Mouse (Mus musculus): ENCODE measurements around the gene Srgap1. TPM values are rescaled to one million over a fixed set of nuclear protein-coding genes. Genes with fewer than 3 reads are reported as not detected.
A peak's percentile ranks its signal among the peaks of the same experiment; 100 is the strongest.

Gene Srgap1
- polyA plus RNA-seq, 1 experiment from 2014 or later, result 8.5 TPM

DNA sequence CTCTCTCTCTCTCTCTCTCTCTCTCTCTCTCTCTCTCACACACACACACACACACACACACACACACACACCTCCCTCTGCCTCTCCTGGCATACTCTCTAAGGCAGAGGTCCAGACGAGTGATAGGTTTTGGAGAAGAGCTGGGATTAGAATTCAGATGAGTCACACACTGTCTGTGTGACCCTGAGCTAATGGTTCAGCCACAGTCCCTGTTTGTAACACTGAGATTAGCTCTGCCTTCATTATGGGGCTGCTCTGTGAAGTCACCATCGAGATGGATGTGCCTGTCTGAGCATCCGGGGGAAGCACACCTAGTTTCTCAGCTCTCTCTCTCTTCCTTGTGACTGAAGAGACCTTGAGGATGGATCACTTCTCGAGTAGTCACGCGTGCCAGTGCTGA lies 157.1 kb downstream of the Srgap1 start:
- Histone ChIP-seq H3K4me2 (no peak overlapping the region), H3K9ac (no peak overlapping the region), H3K27ac (ENCODE audit: poor library complexity, severe bottlenecking) (no peak overlapping the region), H3K9me3 (replicated peaks) (no peaks in the 10 kb centered on the region), H3K4me3 (no peak overlapping the region), H3K36me3 (no peaks in the 10 kb centered on the region), H3K4me1 (replicated peaks) (peaks cover 28% of the 10 kb centered on the region), H3K27me3 (replicated peaks) (no peaks in the 10 kb centered on the region)
- ATAC-seq (ENCODE audit: insufficient number of reproducible peaks, low FRiP score), result no peak
- WGBS, result 56% methylated on average over 6 of the region's 6 CpGs

DNA sequence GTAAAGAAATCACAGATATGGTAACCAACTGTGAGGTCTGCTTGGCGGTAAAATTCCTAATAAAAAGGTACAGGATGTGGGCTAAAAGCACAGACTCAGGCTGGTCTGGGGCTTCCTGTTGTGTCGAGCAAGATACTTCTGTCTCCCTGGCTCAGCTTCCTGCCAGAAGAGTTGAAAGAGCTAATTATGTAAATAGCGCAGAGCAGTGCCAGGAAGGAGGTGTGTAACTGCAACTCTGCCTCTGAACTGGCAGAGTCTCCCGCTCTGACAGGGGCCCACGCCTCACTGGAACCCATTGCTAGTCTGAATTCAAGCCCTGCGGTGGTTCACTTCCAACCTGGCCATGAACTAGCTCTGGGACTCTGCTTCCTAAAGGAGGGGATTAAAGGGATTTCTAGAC lies 160.3 kb downstream of the Srgap1 start:
- no peaks in the 10 kb centered on the region for H3K9me3 ChIP-seq (replicated peaks)
- no peaks in the 10 kb centered on the region for H3K27me3 ChIP-seq (replicated peaks)
- peaks cover 26% of the 10 kb centered on the region for H3K4me1 ChIP-seq (replicated peaks)
- H3K4me3 ChIP-seq, result no peak overlapping the region
- no peaks in the 10 kb centered on the region for H3K36me3 ChIP-seq
- no peak for ATAC-seq (ENCODE audit: insufficient number of reproducible peaks, low FRiP score)
- 40% methylated on average over 6 of the region's 6 CpGs for WGBS
- H3K27ac ChIP-seq (ENCODE audit: poor library complexity, severe bottlenecking), result no peak overlapping the region; the same call in 1 of the 2 replicates
- H3K9ac ChIP-seq, result no peak overlapping the region
- no peak overlapping the region for H3K4me2 ChIP-seq

DNA sequence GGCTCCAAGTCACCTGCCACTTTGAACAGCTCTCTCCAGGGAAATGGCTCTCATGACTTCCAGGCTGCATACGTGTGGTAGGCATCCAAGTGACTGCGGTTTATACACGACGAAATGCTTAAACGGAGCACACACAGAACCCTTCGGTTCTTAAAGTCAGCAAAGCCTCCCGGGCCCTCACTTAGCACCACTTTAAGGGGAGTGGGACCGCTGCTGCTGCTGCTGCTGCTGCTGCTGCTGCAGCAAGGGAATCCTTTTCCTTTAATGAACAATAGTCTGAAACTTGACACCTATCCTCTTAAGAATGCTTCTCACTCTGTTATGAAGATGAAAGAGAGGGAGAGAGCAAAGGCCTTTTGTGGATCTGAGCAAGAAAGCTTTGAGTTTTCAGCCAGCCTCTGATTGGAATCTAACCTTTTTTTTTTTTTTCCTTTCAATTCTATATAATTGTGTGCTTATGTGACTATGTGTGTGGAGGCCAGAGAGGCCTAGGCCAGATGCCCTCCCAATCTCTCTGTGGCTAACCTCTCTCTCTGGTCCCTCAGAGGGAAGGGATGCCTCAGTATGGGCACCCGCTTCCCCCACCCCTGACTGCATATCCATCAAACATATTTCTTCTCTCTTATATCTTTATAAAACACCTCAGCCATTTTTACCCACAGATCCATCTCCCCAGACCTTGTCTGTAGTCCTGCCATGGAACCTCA lies 161.4 kb downstream of the Srgap1 start:
- Histone ChIP-seq H3K9ac (no peak overlapping the region), H3K27me3 (replicated peaks) (no peaks in the 10 kb centered on the region), H3K9me3 (replicated peaks) (no peaks in the 10 kb centered on the region), H3K4me3 (no peak overlapping the region), H3K4me2 (no peak overlapping the region), H3K4me1 (replicated peaks) (peaks cover 20% of the 10 kb centered on the region), H3K27ac (ENCODE audit: poor library complexity, severe bottlenecking) (no peak overlapping the region), H3K36me3 (no peaks in the 10 kb centered on the region)
- WGBS, result 31% methylated on average over 9 of the region's 9 CpGs
- ATAC-seq (ENCODE audit: insufficient number of reproducible peaks, low FRiP score), result no peak

DNA sequence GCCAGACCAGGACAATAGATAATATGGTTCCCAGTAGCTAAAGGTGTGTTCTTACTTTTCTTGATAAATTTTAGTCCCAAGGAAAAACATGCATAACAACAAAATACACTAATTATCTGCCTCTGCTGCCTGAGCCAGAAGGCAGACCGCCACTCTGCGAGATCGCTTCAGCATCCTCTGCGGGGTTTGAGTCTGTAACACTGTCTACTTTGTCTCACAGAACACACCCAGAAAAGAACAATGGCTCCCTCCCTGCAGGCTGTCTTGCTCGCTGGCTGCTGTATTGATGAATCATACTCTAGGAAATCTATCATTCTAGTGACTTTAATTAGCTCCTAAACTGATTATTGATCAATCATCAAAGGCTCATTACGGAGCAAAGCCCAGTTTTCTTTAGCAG lies 164.7 kb downstream of the Srgap1 start:
- Histone ChIP-seq H3K27ac (ENCODE audit: poor library complexity, severe bottlenecking) (no peak overlapping the region), H3K4me3 (no peak overlapping the region), H3K4me2 (no peak overlapping the region), H3K9ac (no peak overlapping the region), H3K27me3 (replicated peaks) (no peaks in the 10 kb centered on the region), H3K4me1 (replicated peaks) (peaks cover 38% of the 10 kb centered on the region), H3K36me3 (no peaks in the 10 kb centered on the region), H3K9me3 (replicated peaks) (no peaks in the 10 kb centered on the region)
- 63% methylated on average over 6 of the region's 6 CpGs for WGBS
- no peak for ATAC-seq (ENCODE audit: insufficient number of reproducible peaks, low FRiP score)

DNA sequence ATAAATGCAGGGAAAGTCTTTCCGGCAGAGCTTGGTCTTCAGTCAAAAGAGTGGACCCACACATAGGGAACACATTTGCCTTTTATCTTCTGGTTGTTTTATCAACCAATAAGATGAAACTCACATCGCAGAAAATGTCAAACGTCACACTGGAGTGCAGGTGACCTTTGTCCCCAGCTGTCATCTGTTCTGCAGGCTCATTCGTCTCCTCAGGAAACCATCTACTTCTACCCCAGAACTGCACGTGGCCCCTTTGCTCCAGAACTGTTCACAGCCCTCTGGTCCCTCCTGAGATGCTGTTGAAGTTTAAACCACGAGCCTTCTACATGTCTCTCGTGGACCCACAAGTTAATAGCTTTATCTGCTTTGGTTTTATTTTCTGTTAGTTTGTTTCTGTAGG lies 168.3 kb downstream of the Srgap1 start:
- no peaks in the 10 kb centered on the region for H3K36me3 ChIP-seq
- ATAC-seq (ENCODE audit: insufficient number of reproducible peaks, low FRiP score), result no peak
- H3K9me3 ChIP-seq (replicated peaks), result no peaks in the 10 kb centered on the region
- H3K27me3 ChIP-seq (replicated peaks), result no peaks in the 10 kb centered on the region
- no peak overlapping the region for H3K27ac ChIP-seq (ENCODE audit: poor library complexity, severe bottlenecking)
- H3K4me1 ChIP-seq (replicated peaks), result peaks cover 30% of the 10 kb centered on the region
- H3K9ac ChIP-seq, result no peak overlapping the region
- H3K4me3 ChIP-seq, result no peak overlapping the region
- 38% methylated on average over 7 of the region's 7 CpGs for WGBS
- H3K4me2 ChIP-seq, result no peak overlapping the region

DNA sequence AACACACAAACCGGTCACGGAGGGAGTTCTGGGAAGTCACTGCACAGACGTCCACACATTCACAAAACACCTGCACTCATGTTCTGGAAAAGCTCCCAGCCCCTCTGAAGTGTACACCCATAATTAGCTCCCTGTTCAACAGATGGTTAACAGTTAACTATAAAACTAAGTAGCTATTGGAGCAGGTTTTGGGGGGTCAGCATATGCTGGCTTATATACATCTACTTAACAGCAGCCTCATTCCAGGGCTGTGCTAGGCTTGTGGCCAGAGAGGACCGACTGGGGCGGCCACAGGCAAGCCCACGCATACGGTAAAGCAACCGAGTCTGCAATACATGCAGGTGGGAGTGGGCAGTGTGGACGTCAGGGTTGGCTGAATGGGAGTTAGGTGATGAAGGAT lies 169.2 kb downstream of the Srgap1 start:
- Histone ChIP-seq H3K36me3 (no peaks in the 10 kb centered on the region), H3K4me1 (replicated peaks) (peaks cover 36% of the 10 kb centered on the region), H3K27me3 (replicated peaks) (no peaks in the 10 kb centered on the region), H3K9ac (0 out of 2 replicates have a peak overlapping the region, but pooled peaks have one; percentile 38), H3K4me3 (no peak overlapping the region), H3K9me3 (replicated peaks) (no peaks in the 10 kb centered on the region), H3K4me2 (no peak overlapping the region), H3K27ac (ENCODE audit: poor library complexity, severe bottlenecking) (no peak overlapping the region)
- WGBS, result 66% methylated on average over 9 of the region's 9 CpGs
- no peak for ATAC-seq (ENCODE audit: insufficient number of reproducible peaks, low FRiP score)

DNA sequence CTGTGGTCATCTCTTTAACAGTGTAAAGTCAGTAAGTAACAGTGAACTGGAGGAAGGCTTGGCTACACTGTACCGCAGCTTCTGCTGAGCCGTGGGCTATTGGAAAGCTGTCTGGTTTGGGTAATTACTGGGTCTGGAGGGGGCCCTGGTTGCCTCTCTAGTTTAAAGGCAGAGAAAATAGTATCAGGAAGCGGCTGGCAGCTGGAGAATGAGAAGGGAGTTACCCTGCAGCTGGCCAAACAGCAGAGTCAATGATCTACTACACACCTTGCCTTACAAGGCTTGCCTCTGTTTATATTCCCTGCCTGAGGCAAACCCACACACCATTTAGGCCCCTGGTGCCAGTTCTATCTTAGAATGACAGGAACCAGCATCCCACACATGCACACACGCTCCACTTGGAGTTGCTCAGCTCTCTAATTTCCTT lies 174.0 kb downstream of the Srgap1 start:
- Histone ChIP-seq H3K9me3 (replicated peaks) (peaks cover 5% of the 10 kb centered on the region; the same call in 1 of the 2 replicates), H3K9ac (no peak overlapping the region), H3K27me3 (replicated peaks) (no peaks in the 10 kb centered on the region), H3K4me2 (no peak overlapping the region), H3K4me1 (replicated peaks) (peaks cover 24% of the 10 kb centered on the region), H3K36me3 (peaks cover 16% of the 10 kb centered on the region), H3K4me3 (no peak overlapping the region), H3K27ac (ENCODE audit: poor library complexity, severe bottlenecking) (no peak overlapping the region)
- WGBS, result 44% methylated on average over 4 of the region's 4 CpGs
- ATAC-seq (ENCODE audit: insufficient number of reproducible peaks, low FRiP score), result no peak

DNA sequence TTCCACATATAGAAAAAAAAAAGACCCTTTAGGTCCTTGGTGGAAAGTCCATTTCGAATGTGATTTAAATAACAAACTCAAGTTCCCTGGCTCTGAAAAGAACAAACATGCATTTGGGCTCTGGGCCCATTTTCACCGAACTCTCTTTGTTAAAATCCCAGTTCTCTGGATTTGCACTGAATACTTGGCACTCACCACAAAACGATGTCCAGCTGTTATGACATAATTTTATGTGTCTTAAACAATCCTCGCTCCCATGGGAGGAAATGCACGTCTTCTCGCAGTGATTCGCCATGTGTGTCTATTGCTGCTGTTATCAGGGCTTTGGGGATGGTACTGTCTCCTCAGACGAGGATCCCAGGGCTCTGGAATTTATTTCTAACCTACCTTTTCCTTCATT lies 177.2 kb downstream of the Srgap1 start:
- 76% methylated on average over 8 of the region's 8 CpGs for WGBS
- Histone ChIP-seq H3K27me3 (replicated peaks) (no peaks in the 10 kb centered on the region), H3K4me1 (replicated peaks) (peaks cover 8% of the 10 kb centered on the region), H3K36me3 (peaks cover 16% of the 10 kb centered on the region), H3K4me3 (no peak overlapping the region), H3K27ac (ENCODE audit: poor library complexity, severe bottlenecking) (no peak overlapping the region), H3K4me2 (no peak overlapping the region), H3K9me3 (replicated peaks) (peaks cover 5% of the 10 kb centered on the region; the same call in 1 of the 2 replicates), H3K9ac (no peak overlapping the region)
- ATAC-seq (ENCODE audit: insufficient number of reproducible peaks, low FRiP score), result no peak

DNA sequence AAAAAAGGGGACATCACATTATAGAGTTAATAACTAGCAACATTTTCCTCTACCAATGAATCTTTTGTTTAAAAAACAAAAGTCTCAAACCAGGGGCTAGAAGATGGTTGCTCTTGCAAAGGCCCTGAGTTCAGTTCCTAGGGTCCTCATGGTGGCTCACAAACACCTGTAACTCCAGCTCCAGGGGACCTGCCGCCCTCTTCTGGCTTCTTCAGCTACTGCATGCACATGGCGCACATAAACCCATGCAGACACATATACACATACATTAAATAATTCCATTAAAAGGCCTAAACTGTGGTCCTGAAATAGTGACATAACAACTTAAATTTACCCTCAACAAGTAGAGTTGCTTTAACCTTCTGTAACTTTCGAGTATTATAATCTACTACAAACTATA lies 178.9 kb downstream of the Srgap1 start:
- Histone ChIP-seq H3K9ac (no peak overlapping the region), H3K27me3 (replicated peaks) (no peaks in the 10 kb centered on the region), H3K27ac (ENCODE audit: poor library complexity, severe bottlenecking) (no peak overlapping the region), H3K4me3 (no peak overlapping the region), H3K4me2 (no peak overlapping the region), H3K36me3 (peaks cover 16% of the 10 kb centered on the region), H3K4me1 (replicated peaks) (peaks cover 6% of the 10 kb centered on the region), H3K9me3 (replicated peaks) (peaks cover 5% of the 10 kb centered on the region; the same call in 1 of the 2 replicates)
- no peak for ATAC-seq (ENCODE audit: insufficient number of reproducible peaks, low FRiP score)
- WGBS, result 91% methylated on average over 3 of the region's 3 CpGs

DNA sequence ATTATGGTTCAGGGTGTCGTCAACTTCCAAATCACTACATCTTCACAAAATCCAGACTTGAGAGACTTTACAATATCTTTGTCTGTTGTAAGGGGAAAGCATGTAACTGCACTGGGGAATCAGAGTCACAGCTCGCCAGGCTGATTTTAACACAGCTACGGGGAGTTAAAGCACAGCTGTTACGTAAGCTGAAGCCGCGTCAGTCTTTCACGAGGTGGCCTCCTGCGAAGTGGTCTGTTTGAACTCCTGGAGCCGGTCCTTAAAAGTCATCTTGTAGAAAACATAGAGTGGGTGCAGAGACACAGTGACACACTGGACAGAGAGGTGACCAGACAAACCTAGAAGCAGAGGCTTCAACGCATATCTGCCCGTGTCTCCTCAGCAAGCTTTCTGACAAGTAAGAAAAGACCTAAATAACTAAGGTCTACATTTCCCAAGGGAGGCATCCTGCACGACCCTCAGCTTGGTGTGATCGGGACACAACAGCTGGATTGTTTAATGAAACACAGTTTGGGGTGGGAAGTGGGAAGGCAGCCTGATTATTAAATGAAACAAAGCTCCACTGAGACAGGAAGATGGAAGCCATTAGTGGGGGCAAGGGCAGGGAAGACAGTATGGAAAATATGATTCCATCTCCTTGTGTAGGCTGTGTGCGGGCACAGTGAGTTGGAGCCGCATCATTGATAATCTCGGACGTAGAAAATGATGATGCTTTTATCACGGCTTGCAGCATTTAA lies 181.4 kb downstream of the Srgap1 start:
- 59% methylated on average over 18 of the region's 18 CpGs for WGBS
- Histone ChIP-seq H3K27ac (ENCODE audit: poor library complexity, severe bottlenecking) (no peak overlapping the region), H3K4me1 (replicated peaks) (peaks cover 9% of the 10 kb centered on the region), H3K4me2 (0 out of 2 replicates have a peak overlapping the region, but pooled peaks have one; percentile 15), H3K4me3 (no peak overlapping the region), H3K27me3 (replicated peaks) (no peaks in the 10 kb centered on the region), H3K9ac (peak overlapping the region; percentile 30; the same call in 1 of the 2 replicates), H3K36me3 (peaks cover 16% of the 10 kb centered on the region), H3K9me3 (replicated peaks) (peaks cover 5% of the 10 kb centered on the region; the same call in 1 of the 2 replicates)
- ATAC-seq (ENCODE audit: insufficient number of reproducible peaks, low FRiP score), result no peak

DNA sequence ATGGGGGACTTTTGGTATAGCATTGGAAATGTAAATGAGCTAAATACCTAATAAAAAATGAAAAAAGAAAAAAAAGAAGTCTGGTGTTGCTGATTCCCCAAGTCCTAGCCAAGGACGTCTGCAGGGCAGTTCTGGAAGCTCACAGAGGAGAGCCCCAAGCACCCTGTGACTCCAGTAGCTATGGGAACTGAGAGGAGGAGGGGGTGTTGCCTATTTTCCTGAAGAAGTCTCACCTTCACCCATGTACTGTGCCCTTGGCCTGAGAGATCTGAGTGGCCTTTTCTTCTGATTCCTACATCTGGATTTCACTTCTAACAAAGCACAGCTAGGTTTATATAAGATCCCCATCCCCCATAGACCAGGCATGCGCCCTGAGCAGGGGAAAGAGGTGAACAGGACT lies 186.2 kb downstream of the Srgap1 start:
- ATAC-seq (ENCODE audit: insufficient number of reproducible peaks, low FRiP score), result no peak
- no peak overlapping the region for H3K9ac ChIP-seq
- 46% methylated on average over 2 of the region's 2 CpGs for WGBS
- H3K9me3 ChIP-seq (replicated peaks), result no peaks in the 10 kb centered on the region
- H3K4me3 ChIP-seq, result no peak overlapping the region
- no peak overlapping the region for H3K4me2 ChIP-seq
- no peak overlapping the region for H3K27ac ChIP-seq (ENCODE audit: poor library complexity, severe bottlenecking)
- no peaks in the 10 kb centered on the region for H3K27me3 ChIP-seq (replicated peaks)
- H3K4me1 ChIP-seq (replicated peaks), result peaks cover 12% of the 10 kb centered on the region
- 0 out of 2 replicates have a peak, but pooled peaks cover 3% of the 10 kb centered on the region for H3K36me3 ChIP-seq

Data from heart, embryonic 12.5 days (tissue).